14 mouse cellular contexts compared by ENCODE assay signal in genomic region chr15:97760006-97760405, GRCm38 (mm10). TPM values are rescaled to one million over a fixed set of nuclear protein-coding genes. Genes with fewer than 3 reads are reported as not detected.
DNase-seq lines count a peak whose midpoint lies in the region; ATAC-seq lines count a peak whose summit lies in the region.
"Had no signal": no experiment of that assay in that cellular context is flagged by ENCODE, and none has a peak within 500 bp of the region (broad histone marks: within the 10 kb centered on the region; RNA-seq: fewer than 3 reads in every experiment).

No protein-coding gene starts in this region.

- H3K4me1 ChIP-seq in midbrain, embryonic 15.5 days, result peaks cover 8% of the 10 kb centered on the region

- WGBS in midbrain, embryonic 15.5 days, result 89% methylated on average over 9 of the region's 9 CpGs

- H3K4me3 ChIP-seq in midbrain, embryonic 15.5 days, result no peak overlapping the region
- H3K4me3 ChIP-seq: embryonic facial prominence, embryonic 10.5 days; heart, embryonic 12.5 days; limb, embryonic 15.5 days had no signal

- H3K36me3 ChIP-seq in midbrain, embryonic 15.5 days (replicated peaks), result no peaks in the 10 kb centered on the region; the same call in 1 of the 2 replicates
- H3K36me3 ChIP-seq: embryonic facial prominence, embryonic 10.5 days had no signal

- ATAC-seq in midbrain, embryonic 15.5 days (replicated peaks), result no peak
- ATAC-seq: CD4-positive, CD25-positive, alpha-beta regulatory T cell, adult 4 months; forebrain, embryonic 14.5 days; inflammation-experienced regulatory T-cells, adult 6 months had no signal

- no peak overlapping the region for H3K4me2 ChIP-seq in midbrain, embryonic 15.5 days
- H3K4me2 ChIP-seq: heart, embryonic 12.5 days; limb, embryonic 15.5 days had no signal

- no peak overlapping the region for H3K27ac ChIP-seq in midbrain, embryonic 15.5 days
- H3K27ac ChIP-seq: embryonic facial prominence, embryonic 10.5 days; limb, embryonic 15.5 days had no signal

- peak; percentile 72 for DNase-seq in kidney, adult 18-20 months
- DNase-seq in kidney, postnatal 4 days, result no peak
- DNase-seq in cerebellum, adult 9-10 months, result peak; percentile 74
- DNase-seq in layer of hippocampus, postnatal 10 days (ENCODE audit: low spot score in 2 of 2), result peak; percentile 71 to 75
- DNase-seq in right cerebral cortex, postnatal 14 days, result peak; percentile 53
- DNase-seq in urinary bladder, postnatal 14 days (ENCODE audit: low spot score), result no peak
- DNase-seq in adrenal gland, adult (ENCODE audit: inconsistent age in 2 of 2, low spot score in 1 of 2), result no peak

- H3K27me3 ChIP-seq in midbrain, embryonic 15.5 days (replicated peaks), result 0 out of 2 replicates have a peak, but pooled peaks cover 13% of the 10 kb centered on the region
- H3K27me3 ChIP-seq: limb, embryonic 15.5 days had no signal

- H3K9ac ChIP-seq in midbrain, embryonic 15.5 days, result no peak overlapping the region
- H3K9ac ChIP-seq: heart, embryonic 12.5 days; limb, embryonic 15.5 days had no signal

- no peaks in the 10 kb centered on the region for H3K9me3 ChIP-seq in midbrain, embryonic 15.5 days
- H3K9me3 ChIP-seq: embryonic facial prominence, embryonic 10.5 days; heart, embryonic 12.5 days; limb, embryonic 15.5 days had no signal

RNA-seq across cellular contexts. Expression of gene Rapgef3, which starts 7.8 kb away (rescaled TPM):
- total RNA-seq in layer of hippocampus, postnatal 10 days (2021), result 10 to 100 TPM; 37.3 to 43.3 TPM
- 15.4 and 16.8 TPM in 2 replicates for polyA plus RNA-seq in midbrain, embryonic 15.5 days (2015; fragmentation: Nextera tagmentation; extraction: Ambion mirVana)
- polyA plus RNA-seq: inflammation-experienced regulatory T-cells, adult 6 months had no signal

RNA-seq across cellular contexts. Expression of gene Slc48a1, which starts 18.3 kb away (rescaled TPM):
- 100 to 1,000 TPM; 104 to 118 TPM for total RNA-seq in layer of hippocampus, postnatal 10 days (2021)
- 85.7 and 90.1 TPM in 2 replicates for polyA plus RNA-seq in midbrain, embryonic 15.5 days (2015; fragmentation: Nextera tagmentation; extraction: Ambion mirVana)

RNA-seq across cellular contexts. Expression of gene Endou, which starts 28.9 kb away (rescaled TPM):
- under 1 TPM; 0.62 to 0.73 TPM for total RNA-seq in layer of hippocampus, postnatal 10 days (2021)
- 0.17 and 0.27 TPM in 2 replicates for polyA plus RNA-seq in midbrain, embryonic 15.5 days (2015; fragmentation: Nextera tagmentation; extraction: Ambion mirVana)
- polyA plus RNA-seq: inflammation-experienced regulatory T-cells, adult 6 months had no signal

RNA-seq across cellular contexts. Expression of gene Rpap3, which starts 54.4 kb away (rescaled TPM):
- total RNA-seq in layer of hippocampus, postnatal 10 days (2021), result 10 to 100 TPM; 32.0 to 33.7 TPM
- 31.1 and 33.7 TPM in 2 replicates for polyA plus RNA-seq in midbrain, embryonic 15.5 days (2015; fragmentation: Nextera tagmentation; extraction: Ambion mirVana)

Comparison
In these comparisons a context has a peak if more than half of its experiments do, and no peak if none do; other contexts are left out.
1. DNase-seq: peak in kidney, adult 18-20 months (single experiment), cerebellum, adult 9-10 months (single experiment), layer of hippocampus, postnatal 10 days (2 of 2) and right cerebral cortex, postnatal 14 days (single experiment); none in kidney, postnatal 4 days (0 of 2), urinary bladder, postnatal 14 days (single experiment) and adrenal gland, adult (0 of 2).